Mouse (Mus musculus): Measurements from ENCODE around the gene Tmc5. TPM values are rescaled to one million over a fixed set of nuclear protein-coding genes. Genes with fewer than 3 reads are reported as not detected.

Tmc5 gene
- total RNA-seq, 1 experiment: 0.80 TPM

- no peak for DNase-seq (ENCODE audit: low read depth, low spot score)
- no peak overlapping the region for H3K27ac ChIP-seq (ENCODE audit: insufficient read depth, low read depth, low read length, poor library complexity, severe bottlenecking)
- in situ Hi-C loops (cut with MboI; ENCODE audit: low sequenced_read_pairs in 2 of 2, unreplicated experiment in 2 of 2): no loop called here
- peaks cover 5 to 7% of the 10 kb centered on the region in 2 experiments; a peak in 2 of 4 replicates for H3K4me1 ChIP-seq (ENCODE audit: control insufficient read depth in 2 of 2, insufficient read depth in 2 of 2, low read length in 2 of 2, poor library complexity in 1 of 2)
- H3K9me3 ChIP-seq (ENCODE audit: control insufficient read depth, insufficient read depth, low read depth, low read length): no peaks in the 10 kb centered on the region
- no peak overlapping the region for H3K9ac ChIP-seq (ENCODE audit: insufficient read depth, low read depth, low read length, poor library complexity, severe bottlenecking)
- TF ChIP-seq MAFK (IDR thresholded peaks at IDR 0.05; ENCODE audit: insufficient read depth, low read depth, low read length) (no peak), HCFC1 (IDR thresholded peaks at IDR 0.05; ENCODE audit: borderline replicate concordance, insufficient read depth, low read length) (no peak), ZC3H11A (IDR thresholded peaks at IDR 0.05; ENCODE audit: borderline replicate concordance, low read depth, low read length) (no peak), CHD2 (IDR thresholded peaks at IDR 0.05; ENCODE audit: low read depth, low read length) (no peak), ZNF384 (IDR thresholded peaks at IDR 0.05; ENCODE audit: low read depth, low read length) (no peak)
- no peak overlapping the region for H3K4me3 ChIP-seq (ENCODE audit: insufficient read depth in 1 of 2, low read depth in 1 of 2, low read length in 2 of 2, poor library complexity in 1 of 2, severe bottlenecking in 1 of 2)
- H3K36me3 ChIP-seq (ENCODE audit: control insufficient read depth, insufficient read depth, low read length, poor library complexity, severe bottlenecking): no peaks in the 10 kb centered on the region
Measured at GRCm38 (mm10) chr7:118614076-118614475, 17.0 kb downstream of the Tmc5 start.

GRCm38 (mm10) chr7:118618104-118618503 lies 21.0 kb downstream of the Tmc5 start:
- H3K4me1 ChIP-seq (ENCODE audit: control insufficient read depth in 2 of 2, insufficient read depth in 2 of 2, low read length in 2 of 2, poor library complexity in 1 of 2): no peaks in the 10 kb centered on the region
- TF ChIP-seq ZC3H11A (IDR thresholded peaks at IDR 0.05; ENCODE audit: borderline replicate concordance, low read depth, low read length): no peak
- TF ChIP-seq HCFC1 (IDR thresholded peaks at IDR 0.05; ENCODE audit: borderline replicate concordance, insufficient read depth, low read length): no peak
- TF ChIP-seq ZNF384 (IDR thresholded peaks at IDR 0.05; ENCODE audit: low read depth, low read length): no peak
- no peak for TF ChIP-seq CHD2 (IDR thresholded peaks at IDR 0.05; ENCODE audit: low read depth, low read length)
- TF ChIP-seq MAFK (IDR thresholded peaks at IDR 0.05; ENCODE audit: insufficient read depth, low read depth, low read length): no peak
- H3K9ac ChIP-seq (ENCODE audit: insufficient read depth, low read depth, low read length, poor library complexity, severe bottlenecking): no peak overlapping the region
- H3K36me3 ChIP-seq (ENCODE audit: control insufficient read depth, insufficient read depth, low read length, poor library complexity, severe bottlenecking): no peaks in the 10 kb centered on the region
- in situ Hi-C loops (cut with MboI; ENCODE audit: low sequenced_read_pairs in 2 of 2, unreplicated experiment in 2 of 2): no loop called here
- no peak for DNase-seq (ENCODE audit: low read depth, low spot score)
- no peak overlapping the region for H3K27ac ChIP-seq (ENCODE audit: insufficient read depth, low read depth, low read length, poor library complexity, severe bottlenecking)
- H3K4me3 ChIP-seq (ENCODE audit: insufficient read depth in 1 of 2, low read depth in 1 of 2, low read length in 2 of 2, poor library complexity in 1 of 2, severe bottlenecking in 1 of 2): no peak overlapping the region
- no peaks in the 10 kb centered on the region for H3K9me3 ChIP-seq (ENCODE audit: control insufficient read depth, insufficient read depth, low read depth, low read length)

DNA sequence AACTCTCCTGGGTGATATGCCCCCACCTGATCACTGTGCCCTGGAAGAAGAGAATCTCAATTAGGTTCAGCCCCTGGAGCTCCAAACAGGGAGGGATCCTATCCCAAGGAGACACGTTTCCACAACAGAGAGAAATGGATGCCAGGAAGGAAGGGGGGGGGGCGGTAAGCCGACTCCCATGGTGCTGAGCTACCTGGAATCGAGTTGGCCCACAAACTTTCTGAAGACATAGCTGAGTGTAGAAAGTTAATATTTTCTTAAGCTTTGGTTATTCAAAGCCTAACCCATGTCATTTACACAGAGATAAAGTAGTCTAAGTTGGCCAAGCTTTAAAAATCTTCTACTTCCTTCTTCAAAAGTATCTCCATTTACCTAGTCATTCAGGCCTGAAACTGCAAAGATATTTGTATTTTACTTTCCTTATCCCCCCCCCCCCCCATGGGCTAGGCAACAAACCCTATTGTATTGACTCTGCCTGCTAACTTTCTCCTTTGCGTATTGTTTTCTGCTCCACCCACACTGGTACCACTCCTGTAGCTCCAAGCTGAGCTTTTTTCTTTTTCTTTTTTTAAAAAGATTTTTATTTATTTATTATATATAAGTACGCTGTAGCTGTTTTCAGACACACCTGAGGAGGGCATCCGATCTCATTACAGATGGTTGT lies 23.3 kb downstream of the Tmc5 start:
- in situ Hi-C loops (cut with MboI; ENCODE audit: low sequenced_read_pairs in 2 of 2, unreplicated experiment in 2 of 2): no loop called here
- DNase-seq (ENCODE audit: low read depth, low spot score): no peak

GRCm38 (mm10) chr7:118621094-118621493 lies 24.0 kb downstream of the Tmc5 start:
- in situ Hi-C loops (cut with MboI; ENCODE audit: low sequenced_read_pairs in 2 of 2, unreplicated experiment in 2 of 2): no loop called here
- H3K27ac ChIP-seq (ENCODE audit: insufficient read depth, low read depth, low read length, poor library complexity, severe bottlenecking): no peak overlapping the region
- H3K36me3 ChIP-seq (ENCODE audit: control insufficient read depth, insufficient read depth, low read length, poor library complexity, severe bottlenecking): no peaks in the 10 kb centered on the region
- no peaks in the 10 kb centered on the region for H3K4me1 ChIP-seq (ENCODE audit: control insufficient read depth in 2 of 2, insufficient read depth in 2 of 2, low read length in 2 of 2, poor library complexity in 1 of 2)
- DNase-seq (ENCODE audit: low read depth, low spot score): no peak
- TF ChIP-seq ZC3H11A (IDR thresholded peaks at IDR 0.05; ENCODE audit: borderline replicate concordance, low read depth, low read length) (no peak), CHD2 (IDR thresholded peaks at IDR 0.05; ENCODE audit: low read depth, low read length) (no peak), MAFK (IDR thresholded peaks at IDR 0.05; ENCODE audit: insufficient read depth, low read depth, low read length) (no peak), HCFC1 (IDR thresholded peaks at IDR 0.05; ENCODE audit: borderline replicate concordance, insufficient read depth, low read length) (no peak), ZNF384 (IDR thresholded peaks at IDR 0.05; ENCODE audit: low read depth, low read length) (no peak)
- H3K9ac ChIP-seq (ENCODE audit: insufficient read depth, low read depth, low read length, poor library complexity, severe bottlenecking): no peak overlapping the region
- H3K9me3 ChIP-seq (ENCODE audit: control insufficient read depth, insufficient read depth, low read depth, low read length): no peaks in the 10 kb centered on the region
- H3K4me3 ChIP-seq (ENCODE audit: insufficient read depth in 1 of 2, low read depth in 1 of 2, low read length in 2 of 2, poor library complexity in 1 of 2, severe bottlenecking in 1 of 2): no peak overlapping the region

More for the DNA sequence above, 23.3 kb downstream of the Tmc5 start:
- Histone ChIP-seq H3K36me3 (ENCODE audit: control insufficient read depth, insufficient read depth, low read length, poor library complexity, severe bottlenecking) (no peaks in the 10 kb centered on the region), H3K27ac (ENCODE audit: insufficient read depth, low read depth, low read length, poor library complexity, severe bottlenecking) (no peak overlapping the region), H3K4me1 (ENCODE audit: control insufficient read depth in 2 of 2, insufficient read depth in 2 of 2, low read length in 2 of 2, poor library complexity in 1 of 2) (no peaks in the 10 kb centered on the region), H3K9me3 (ENCODE audit: control insufficient read depth, insufficient read depth, low read depth, low read length) (no peaks in the 10 kb centered on the region), H3K4me3 (ENCODE audit: insufficient read depth in 1 of 2, low read depth in 1 of 2, low read length in 2 of 2, poor library complexity in 1 of 2, severe bottlenecking in 1 of 2) (no peak overlapping the region), H3K9ac (ENCODE audit: insufficient read depth, low read depth, low read length, poor library complexity, severe bottlenecking) (no peak overlapping the region)
- TF ChIP-seq HCFC1 (IDR thresholded peaks at IDR 0.05; ENCODE audit: borderline replicate concordance, insufficient read depth, low read length): no peak
